Mouse (Mus musculus): ENCODE results near the gene Tbc1d10b.
"Not testable (repeated sequence)": the region's sequence is repeated elsewhere in the genome, so short reads cannot be mapped to it uniquely, and the experiment has no call there.

Tbc1d10b gene

DNA sequence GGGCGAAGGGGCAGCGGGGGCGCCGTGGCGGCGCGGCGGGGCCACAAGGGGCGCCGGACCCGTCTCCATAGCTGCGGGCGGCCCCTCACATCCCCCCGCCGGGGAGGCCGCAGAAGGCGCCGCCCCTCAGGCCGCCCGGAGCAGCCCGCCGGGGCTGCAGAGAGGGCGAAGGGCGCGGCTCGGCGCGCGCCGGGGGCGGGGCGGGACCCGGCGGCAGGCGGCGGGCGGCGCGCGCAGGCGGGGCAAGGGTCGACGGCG is at the start of gene Tbc1d10b:
Gene Tbc1d10b, minus strand, starts transcription at position 174 of the 258 bp plus-strand sequence.
- no peak for DNase-seq

DNA sequence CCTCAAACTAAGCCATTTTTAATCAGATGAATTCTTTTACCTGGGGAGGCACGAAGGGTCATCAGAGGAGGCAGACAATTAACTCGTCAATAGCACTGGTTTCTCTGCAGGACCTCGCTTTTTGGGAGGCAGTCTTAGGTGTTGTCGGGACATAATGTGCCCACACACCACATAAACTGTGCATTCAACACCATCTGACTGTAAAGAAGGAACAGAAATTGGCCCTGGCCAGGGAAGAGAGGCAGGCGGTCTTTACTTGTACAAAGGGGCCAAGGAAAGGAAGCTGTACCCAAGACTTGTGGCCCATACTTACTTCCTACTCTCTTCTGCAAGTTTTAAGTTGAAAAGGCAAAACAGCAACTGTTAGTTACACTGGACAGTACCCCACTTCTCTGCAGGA is 48.2 kb upstream of the Tbc1d10b start:
- no peak for DNase-seq

DNA sequence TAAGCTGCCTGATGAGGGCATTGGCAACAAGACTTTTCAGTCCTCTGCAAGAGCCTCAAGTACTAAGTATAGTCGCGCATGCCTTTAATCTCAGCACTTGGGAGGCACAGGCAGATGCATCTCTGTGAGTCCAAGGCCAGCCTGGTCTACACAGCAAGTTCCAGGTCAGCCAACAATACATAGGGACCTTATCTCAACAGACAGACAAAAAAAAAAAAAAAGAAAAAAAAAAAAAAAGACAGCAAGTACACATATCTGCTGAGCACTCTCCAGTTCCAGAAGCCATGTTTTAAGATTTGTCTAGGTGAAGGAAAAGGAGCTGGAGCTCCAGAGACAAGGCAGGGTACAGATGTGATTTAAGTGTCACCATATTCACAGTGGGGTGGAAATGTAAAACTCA is 47.7 kb upstream of the Tbc1d10b start:
- no peak for DNase-seq

DNA sequence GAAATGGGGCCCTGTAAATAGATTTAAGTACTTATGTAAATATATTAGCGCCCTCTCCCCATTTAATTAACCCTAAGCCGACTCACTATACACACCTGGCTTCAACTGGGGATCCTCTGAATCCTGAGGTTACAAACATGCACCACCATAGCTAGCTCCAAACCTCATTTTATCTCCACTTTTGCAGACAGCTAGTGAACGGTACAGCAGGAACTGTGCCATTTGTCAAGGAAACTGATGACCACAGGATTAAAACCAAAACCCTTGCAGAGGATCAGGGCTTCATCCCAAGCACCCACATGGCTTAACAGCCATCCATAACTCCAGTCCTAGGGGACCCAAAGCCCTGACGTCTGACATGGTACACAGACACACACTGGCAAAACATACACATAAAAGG is 46.7 kb upstream of the Tbc1d10b start:
- DNase-seq, result no peak

DNA sequence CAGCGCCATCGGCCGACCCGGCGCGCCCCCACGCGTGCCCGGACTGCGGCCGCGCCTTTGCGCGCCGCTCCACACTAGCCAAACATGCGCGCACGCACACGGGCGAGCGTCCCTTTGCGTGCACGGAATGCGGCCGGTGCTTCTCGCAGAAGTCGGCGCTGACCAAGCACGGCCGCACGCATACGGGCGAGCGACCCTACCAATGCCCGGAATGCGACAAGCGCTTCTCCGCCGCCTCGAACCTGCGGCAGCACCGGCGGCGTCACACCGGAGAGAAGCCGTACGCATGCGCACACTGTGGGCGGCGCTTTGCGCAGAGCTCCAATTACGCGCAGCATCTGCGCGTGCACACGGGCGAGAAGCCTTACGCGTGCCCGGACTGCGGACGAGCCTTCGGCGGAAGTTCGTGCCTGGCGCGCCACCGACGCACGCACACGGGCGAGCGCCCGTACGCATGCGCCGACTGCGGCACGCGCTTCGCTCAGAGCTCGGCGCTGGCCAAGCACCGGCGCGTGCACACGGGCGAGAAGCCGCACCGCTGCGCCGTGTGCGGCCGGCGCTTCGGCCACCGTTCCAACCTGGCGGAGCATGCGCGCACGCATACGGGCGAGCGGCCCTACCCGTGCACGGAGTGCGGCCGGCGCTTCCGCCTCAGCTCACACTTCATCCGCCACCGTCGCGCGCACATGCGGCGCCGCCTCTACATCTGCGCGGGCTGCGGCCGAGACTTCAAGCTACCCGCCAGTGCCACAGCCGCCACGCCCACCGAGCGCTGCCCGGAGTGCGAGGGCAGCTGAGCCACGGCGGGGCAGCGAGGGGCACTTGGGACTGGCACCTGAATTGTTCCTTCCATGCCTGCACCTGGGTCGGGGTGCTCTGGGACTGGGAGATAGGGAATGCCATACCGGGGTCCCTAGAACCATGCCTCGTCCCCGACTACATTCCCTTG is 45.8 kb upstream of the Tbc1d10b start:
- DNase-seq, result peak; percentile 95 to 97

DNA sequence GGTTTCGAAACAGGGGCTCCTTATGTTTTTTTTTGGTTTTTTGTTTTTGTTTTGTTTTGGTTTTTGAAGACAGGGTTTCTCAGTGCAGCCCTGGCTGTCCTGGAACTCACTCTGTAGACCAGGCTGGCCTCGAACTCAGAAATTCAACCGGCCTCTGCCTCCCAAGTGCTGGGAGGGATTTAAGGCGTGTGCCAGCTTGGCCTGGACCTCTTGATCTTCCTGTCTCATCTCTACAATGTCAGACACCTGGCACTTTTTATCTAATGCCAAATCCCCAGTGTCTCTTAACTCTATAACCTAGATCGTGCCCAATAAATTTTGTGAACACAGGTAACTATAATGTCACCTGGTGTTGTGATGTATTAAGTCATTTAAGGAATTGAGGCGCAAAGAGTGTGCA is 45.1 kb upstream of the Tbc1d10b start:
- DNase-seq, result no peak

DNA sequence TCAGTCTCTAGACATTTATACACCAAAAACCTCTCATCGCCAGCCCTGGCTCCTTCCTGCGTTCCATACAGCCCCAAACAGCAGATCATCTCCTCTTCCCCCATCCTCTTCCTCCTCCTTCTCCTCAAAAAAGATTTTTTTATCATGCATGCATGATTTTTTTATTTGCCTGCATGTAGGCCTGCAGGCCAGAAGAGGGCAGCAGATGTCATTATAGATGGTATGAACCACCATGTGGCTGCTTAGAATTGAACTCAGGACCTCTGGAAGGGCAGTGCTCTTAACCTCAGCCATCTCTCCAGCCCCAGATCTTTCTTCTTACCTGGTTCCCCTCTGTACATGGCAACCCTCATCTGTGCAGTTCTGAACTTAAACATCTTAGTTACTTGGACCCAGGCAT is 44.1 kb upstream of the Tbc1d10b start:
- peak in 1 of 2 experiments; percentile 58 for DNase-seq

DNA sequence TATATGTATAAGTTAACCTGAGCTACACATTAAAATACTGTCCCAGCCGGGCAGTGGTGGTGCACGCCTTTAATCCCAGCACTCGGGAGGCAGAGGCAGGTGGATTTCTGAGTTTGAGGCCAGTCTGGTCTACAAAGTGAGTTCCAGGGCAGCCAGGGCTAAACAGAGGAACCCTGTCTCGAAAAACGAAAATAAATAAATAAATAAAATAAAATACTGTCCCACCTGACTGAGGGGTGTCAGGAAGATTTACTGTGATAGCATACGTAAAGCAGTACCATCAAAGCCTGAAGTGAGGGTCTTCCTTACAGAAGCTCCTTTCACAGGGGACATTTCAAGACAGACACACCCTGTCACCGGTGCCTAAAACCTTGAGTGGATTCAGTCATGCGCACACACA is 42.2 kb upstream of the Tbc1d10b start:
- DNase-seq, result not testable (repeated sequence)

DNA sequence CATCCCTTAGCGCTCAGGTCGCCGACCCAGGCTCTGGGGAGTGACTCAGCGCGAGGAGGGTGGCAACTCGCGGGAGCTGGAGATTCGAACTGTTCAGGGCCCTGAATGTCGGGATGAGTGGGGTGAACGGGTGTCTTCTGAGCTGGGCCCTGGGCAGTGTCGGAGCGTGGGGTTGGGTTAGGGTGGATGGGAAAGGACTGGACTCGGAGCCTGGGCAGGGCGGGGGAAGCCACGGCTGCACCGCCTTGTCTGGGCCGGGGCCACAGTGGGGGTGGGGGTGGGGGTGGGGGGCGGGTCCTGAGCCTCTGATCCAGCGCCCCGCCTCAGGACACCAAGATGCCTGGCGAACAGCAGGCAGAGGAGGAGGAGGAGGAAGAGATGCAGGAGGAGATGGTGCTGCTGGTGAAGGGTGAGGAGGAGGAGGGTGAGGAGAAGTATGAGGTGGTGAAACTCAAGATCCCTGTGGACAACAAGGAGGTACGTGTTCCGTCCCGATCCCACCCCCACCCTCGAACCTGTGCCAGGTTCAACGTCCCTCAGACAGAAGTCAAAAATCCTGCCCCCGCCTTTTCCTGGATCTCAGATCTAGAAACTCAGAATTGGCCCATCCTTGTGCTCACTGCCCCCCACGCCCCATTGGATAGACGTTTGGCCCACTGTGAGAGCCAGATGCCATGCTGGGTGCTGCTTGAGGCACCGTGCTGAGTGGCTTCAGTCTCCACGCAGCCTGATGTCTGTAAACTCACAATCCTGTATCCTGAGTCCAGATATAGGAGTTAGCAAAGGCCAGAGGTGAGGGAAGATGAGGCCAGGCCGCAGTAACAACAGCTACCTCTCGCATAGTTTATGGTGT is 36.6 kb upstream of the Tbc1d10b start:
- DNase-seq, result peak; percentile 52 to 72

DNA sequence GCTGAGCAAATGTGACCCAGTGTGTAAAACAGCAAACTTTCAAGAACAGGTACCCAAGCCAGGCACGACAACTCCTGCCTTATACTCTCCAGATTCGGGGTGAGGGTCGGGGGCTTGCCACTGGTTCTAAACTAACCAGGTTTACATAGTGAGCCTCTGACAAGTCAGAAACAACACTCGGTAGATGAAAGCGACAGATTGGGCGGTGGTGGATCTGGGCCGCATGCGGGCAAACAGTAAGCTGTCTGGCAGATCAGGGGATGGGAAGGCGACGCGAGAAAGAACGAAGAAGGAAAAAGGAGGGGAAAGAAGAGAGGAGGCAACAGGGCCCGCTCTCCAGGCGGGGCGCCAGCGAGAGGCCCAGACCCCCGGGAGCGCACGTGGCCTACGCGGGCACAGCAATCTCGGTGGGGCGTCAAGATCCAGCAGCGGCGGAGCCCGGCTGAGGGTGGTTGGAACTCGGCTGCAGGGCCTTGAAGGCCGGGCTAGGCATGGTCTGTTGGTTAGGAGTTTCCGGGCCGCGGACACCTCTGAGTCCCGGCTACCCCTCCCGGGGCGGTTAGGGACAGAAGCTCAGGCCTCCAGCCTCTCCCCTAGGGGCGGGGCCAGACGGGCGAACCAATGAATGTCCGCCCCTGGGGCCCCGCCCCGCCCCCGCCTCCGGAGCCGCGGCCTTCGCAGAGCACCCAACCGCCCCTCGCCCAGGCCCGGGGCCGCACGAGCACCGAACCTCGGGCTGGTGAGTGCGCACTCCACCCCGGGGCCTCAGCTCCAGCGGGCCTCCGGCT is 35.8 kb upstream of the Tbc1d10b start, which contains the start of gene Zfp771:
Gene Zfp771, plus strand, starts transcription at position 405 of the 788 bp plus-strand sequence.
- peak; percentile 98 to 100 for DNase-seq

DNA sequence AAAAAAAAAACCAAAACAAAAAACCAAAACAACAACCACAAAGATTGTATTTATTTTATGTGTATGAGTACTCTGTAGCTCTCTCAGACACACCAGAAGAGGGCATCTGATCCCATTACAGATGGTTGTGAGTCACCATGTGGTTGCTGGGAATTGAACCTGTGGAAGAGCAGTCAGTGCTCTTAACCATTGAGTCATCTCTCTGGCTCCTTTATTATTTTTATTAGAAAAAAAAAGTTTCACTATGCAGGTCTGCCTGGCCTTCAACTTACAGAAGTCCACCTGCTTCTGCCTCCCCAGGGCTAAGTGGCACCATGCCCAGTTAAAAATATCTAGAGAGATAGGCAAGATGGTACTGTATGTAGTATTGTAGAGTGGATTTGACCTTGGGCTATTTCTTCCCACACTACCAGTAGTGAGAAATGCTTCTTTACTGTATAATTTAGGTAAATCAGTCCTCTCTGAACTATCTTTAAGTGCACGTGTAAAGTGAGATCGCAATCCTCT is 35.1 kb upstream of the Tbc1d10b start:
- no peak for DNase-seq

DNA sequence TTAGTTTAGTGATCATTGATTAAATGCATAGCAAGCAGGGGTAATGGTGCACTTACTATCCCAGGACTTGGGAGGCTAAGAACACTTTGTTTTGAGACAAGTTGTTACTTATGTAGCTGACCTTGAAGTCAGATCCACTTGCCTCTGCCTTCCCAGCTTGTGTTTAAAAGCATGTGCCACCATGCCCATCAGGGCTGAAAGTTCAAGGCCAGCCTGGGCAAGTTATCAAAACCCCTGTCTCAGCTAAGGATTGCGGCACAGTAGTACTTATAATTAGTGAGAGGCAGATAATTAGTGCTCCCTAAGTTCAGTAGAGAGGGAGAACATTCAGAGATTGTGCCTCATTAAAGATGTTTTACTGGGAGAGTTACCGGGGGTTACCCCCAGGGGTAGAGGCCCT is 26.5 kb upstream of the Tbc1d10b start:
- no peak for DNase-seq

DNA sequence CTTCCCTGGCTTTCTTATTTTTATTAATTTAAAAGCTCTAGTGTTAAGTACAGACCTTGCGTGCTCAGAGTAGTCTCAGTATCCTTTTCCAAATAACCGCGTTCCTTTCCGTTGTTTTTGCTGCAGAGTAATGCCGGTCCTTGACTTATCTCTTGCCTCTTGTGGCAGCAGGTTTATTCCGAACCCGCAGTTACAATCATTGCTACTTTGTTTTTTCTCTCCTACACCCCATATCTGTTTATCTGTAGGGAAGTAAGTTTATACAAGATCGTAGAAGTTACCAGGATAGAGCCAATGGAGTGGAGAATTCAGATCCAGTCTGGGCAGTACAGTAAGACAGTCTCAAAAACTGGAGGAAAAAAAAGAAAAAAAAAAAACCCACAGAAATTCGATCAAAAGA is 25.5 kb upstream of the Tbc1d10b start:
- DNase-seq, result no peak

DNA sequence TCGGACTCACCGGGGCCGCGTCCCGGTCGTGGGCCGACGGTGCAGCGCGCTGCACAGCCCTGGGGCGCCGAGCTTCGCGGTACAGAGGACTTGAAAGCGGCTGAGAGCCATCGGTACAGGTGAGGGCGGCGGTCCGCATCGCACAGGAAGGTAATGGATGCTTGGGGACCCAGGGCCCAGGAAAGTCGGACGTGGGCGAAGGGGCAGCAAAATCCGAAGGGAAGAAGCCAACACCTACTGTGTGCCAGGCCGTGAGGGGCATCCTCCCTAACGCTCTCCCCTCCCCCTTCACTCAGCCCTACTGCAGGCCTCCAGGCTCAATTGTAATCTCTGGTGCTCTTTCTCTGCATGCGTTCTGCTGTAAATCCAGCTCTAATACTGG is 25.1 kb upstream of the Tbc1d10b start:
- no peak for DNase-seq

DNA sequence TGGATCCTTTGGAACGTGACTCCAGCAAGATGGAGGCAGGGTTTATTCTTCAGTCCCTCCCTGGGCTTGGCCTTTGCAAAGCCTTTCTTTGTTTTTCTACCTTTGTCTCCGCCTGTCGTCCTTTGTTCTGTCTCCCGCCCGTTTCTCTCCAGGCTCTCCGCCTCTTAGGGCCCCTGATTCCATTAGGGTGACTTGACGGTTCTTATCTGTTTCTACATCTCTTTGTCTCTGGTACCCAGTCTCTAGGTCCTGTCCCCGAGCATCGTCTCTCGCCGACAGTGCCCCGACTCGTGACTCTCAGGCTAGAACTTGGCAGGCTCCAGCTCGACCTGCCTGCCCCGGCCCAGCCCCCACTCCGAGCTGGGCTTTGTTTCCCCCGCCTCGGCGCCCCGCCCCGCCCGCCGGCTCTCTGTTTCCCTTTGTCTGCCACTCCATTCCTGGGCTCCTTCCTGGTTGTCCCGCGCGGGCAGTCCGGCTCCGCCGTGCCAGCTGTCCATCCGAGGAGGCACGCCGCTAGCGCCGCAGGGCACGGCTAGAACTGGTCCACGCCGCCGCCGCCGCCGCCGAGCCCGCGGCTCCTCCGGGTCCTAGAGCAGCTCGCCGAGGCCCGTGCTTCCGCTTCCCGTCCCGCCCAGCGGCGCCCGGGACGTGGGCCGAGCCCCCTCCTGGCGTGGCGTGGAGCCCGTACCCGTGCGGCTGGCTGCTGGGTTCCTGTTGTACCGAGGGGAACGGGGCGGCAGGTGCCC is 24.5 kb upstream of the Tbc1d10b start, which contains the start of the genes Zfp553 and Sept1:
Gene Zfp553, plus strand, starts transcription at position 440 of the 746 bp plus-strand sequence.
Gene Sept1, minus strand, starts transcription at position 509 of the 746 bp plus-strand sequence.
- peak; percentile 88 to 92 for DNase-seq

DNA sequence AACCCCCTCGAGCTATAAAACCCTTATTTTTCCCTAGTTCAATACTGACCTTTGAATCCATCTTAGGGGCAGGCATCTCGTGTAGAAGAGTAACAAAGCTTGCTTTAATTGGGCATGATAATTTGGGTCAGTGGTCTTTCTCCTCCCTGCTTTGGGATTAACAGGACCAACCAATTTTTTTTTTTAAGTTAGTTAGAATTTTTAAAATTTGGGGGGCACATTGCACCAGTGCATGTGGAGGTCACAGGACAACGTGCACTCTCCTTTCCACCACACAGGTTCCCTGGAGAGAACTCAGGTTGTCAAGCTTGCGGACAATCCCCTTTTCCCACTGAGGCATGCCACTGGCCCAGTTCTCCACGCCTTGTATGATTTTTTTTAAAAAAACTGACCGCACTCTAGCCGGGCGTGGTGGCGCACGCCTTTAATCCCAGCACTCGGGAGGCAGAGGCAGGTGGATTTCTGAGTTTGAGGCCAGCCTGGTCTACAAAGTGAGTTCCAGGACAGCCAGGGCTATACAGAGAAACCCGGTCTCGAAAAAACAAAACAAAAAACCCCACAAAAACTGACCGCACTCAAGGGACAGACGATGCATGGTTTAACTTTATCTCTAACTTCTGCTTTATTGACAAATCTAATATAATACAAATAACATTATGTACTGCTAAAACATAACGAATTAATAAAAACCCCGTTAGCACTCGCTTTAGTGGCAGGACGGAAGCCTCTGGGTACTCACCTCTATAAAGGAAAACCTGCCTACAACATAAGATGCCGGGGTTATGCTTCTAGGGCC is 23.8 kb upstream of the Tbc1d10b start:
- DNase-seq, result no peak

DNA sequence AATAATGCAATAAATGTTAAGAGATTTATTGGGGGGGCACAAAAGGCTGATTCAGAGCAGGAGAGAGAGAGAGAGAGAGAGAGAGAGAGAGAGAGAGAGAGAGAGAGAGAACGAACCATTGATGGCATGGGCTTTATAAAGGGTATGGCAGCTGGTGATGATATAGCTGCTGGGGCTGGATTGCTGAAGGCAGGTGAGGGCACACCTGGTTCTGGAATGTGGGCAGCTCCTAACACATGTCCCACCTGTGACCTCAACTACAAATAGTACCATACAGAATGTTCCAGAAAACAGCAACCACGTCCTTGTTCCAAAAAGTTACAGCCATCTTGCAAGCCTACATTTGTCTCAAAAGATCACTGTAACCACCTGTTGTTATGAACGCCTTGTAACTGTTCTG is 23.1 kb upstream of the Tbc1d10b start:
- no peak for DNase-seq

DNA sequence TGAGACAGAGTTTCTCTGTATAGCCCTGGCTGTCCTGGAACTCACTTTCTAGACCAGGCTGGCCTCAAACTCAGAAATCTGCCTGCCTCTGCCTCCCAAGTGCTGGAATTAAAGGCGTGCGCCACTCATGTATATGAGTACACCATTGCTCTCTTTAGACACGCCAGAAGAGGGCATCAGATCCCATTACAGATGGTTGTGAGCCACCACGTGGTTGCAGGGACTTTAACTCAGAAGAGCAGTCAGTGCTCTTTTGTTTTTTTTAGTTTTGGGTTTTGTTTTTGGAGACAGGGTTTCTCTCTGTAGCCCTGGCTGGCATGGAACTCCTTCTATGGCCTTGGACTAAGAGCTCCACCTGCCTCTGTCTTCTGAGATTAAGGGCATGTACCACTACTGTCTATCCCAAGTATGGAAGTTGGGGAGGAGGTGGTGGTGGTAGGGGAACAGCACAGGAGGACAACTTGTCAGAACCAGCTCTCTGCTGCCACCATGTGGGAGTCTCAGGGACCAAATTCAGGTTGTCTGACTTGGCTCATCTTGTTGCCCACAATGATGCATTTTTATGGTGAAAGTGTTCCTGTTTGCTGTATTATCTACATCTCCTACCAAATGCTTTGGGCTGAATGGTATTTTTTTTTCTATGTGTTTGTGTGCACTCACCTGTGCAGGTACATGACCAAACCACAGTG is 20.5 kb upstream of the Tbc1d10b start:
- peak; percentile 83 to 94 for DNase-seq

DNA sequence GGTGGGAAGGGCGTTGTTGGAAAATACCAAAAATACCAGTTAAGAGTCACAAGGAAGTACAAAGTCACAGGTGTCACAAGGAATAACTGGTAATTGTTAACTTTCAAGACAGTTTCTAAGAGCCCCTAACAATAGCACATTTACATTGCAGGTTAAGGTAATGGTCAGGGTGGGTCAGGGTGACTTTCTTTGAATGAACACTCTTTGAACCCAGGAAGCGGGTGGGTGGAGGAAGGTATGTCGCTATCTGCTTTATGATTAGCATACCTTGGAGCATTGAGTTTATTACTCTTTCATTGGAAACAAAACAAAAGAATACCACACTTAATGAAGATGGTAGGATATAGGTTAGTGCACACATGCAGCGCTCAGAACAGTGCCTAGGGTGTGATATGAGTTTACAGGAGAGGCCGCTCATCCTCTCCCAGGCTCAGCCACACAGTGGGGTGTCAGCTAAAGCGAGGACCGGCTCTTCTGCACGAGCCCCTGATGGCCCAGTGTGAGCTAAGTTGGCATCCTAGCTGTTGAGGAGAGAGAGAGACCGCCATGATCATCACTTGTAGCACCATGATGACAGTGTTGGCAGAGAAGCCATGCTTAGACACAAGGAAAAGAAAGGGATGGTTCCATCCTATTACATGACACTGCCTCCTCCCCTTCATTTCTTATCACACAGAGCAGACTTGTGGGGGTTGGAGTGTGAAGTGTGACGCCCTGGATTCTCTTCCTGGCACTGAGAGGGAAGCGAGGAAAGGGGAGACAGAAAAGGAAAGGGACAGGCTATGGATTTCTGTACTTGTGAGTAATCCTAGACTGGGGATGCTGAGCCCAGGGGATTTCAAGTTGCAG is 17.1 kb upstream of the Tbc1d10b start:
- no peak for DNase-seq
